Mouse (Mus musculus) CD8-positive naive resting alpha-beta T cell, adult 2 months (primary cell): Measurements from ENCODE around the gene Ube2cbp.

Experiments used
- DNase-seq, 2 experiments: peaks; one replicate each; pipeline ENCODE4 v3.0.0; 2022; ENCODE audit warnings: low read depth in 2 of 2, low spot score in 2 of 2

The Ube2cbp gene

GRCm38 (mm10) chr9:86327341-86327740 lies 137.4 kb downstream of the Ube2cbp start:
- no peak for DNase-seq

DNA sequence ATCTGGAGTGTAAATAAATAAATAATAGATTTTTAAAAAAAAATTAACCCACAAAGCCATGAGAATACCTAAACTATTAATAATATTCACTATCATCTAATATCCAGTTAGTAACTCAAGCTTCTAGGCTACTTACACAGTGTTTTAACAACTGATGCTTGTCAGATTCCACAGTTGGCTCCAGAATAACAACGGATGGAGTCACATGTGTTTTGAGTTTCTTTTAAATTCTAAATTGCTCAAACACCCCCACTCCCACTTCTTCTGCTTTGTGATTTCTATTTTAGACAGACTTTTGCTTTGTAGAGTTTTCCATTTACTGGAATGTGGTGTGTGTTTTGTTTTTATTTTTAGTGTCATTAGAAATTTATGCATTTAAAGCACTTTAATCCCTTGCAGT lies 140.0 kb downstream of the Ube2cbp start:
- DNase-seq: no peak

GRCm38 (mm10) chr9:86319516-86320140 lies 145.1 kb downstream of the Ube2cbp start:
- no peak for DNase-seq

- DNase-seq: no peak
Observed at GRCm38 (mm10) chr9:86315700-86316099, 149.1 kb downstream of the Ube2cbp start.

GRCm38 (mm10) chr9:86308616-86309015 lies 156.1 kb downstream of the Ube2cbp start:
- DNase-seq: no peak

DNA sequence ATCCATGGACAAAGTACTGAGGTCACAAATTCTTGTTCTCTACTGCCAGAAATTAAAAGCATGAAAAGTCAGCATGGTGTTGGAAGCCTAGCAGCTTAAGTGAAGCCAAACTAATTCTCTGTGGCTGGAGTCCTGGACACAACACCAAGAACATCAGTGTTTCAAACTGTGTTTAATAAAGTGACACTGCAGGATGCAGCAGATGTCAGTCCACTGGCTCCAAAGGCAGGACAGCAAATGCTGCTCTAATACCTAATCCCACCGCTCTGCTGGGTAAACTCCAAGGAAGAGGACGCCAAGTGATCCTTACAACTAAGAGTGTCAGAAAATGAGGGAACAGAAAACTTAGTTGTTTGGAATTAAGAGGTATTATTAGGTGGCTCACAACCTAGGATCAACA lies 158.2 kb downstream of the Ube2cbp start:
- DNase-seq: no peak

GRCm38 (mm10) chr9:86301407-86301806 lies 163.3 kb downstream of the Ube2cbp start:
- no peak for DNase-seq

- no peak for DNase-seq
Observed at GRCm38 (mm10) chr9:86298596-86298995, 166.2 kb downstream of the Ube2cbp start.

DNA sequence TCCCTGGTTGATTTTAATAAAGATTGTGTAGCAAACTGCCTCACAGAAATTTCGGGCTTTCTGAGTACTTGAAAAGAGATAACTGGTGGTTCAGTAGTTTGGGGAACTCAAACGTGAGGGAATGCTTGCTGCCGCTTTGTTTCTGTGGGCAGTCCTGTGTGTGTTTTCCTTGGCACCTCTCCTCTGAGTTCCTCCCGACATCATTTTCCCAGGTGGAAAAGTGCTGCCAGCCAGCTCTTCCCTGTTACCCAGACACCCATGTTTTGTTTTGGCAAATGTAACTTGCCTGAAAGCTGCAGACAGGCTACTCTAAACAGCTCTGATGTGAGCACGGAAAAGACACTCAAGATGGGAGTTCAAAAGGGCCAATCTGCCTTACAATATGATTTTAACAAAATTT lies 166.6 kb downstream of the Ube2cbp start:
- no peak for DNase-seq

- DNase-seq: no peak
Observed at GRCm38 (mm10) chr9:86296683-86297638, 167.8 kb downstream of the Ube2cbp start.

DNA sequence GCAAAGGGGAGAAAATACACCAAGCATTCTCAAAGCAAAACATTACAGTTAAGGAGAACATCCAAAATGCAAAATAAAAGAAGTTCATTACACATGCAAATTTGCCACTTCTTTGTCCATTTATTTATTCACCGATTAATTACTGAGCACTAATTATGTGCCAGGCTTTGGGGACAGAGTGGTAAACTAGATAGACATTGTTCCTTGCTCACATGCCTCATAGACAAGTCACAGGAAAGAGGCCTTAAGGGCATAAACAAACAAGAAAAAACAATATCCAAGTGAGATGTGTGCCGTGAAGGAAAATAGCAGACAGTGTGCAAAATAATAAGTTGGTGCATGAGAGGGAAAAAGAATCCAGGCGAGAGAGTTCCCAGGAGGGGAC lies 177.2 kb downstream of the Ube2cbp start:
- DNase-seq: no peak

GRCm38 (mm10) chr9:86286830-86287569 lies 177.8 kb downstream of the Ube2cbp start:
- no peak for DNase-seq

DNA sequence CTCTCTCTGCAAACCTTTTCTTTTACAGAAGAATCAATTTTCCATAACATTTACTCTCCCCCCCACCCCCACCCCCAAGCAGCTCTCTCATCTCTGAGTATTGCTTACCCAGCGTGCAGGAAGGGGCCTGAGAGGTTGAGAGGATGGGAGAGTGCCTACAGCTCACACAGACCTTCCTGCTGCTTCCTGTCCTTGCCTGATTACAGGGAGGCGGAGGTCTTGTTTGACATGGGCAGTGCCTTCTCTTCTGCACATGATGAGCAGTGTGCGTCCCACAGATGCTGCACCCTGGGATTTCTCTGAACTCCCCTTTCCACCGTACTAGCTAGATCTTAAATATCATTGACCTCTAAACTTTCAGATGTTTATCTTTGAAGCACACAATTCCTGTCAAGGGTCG lies 182.2 kb downstream of the Ube2cbp start:
- DNase-seq: no peak

DNA sequence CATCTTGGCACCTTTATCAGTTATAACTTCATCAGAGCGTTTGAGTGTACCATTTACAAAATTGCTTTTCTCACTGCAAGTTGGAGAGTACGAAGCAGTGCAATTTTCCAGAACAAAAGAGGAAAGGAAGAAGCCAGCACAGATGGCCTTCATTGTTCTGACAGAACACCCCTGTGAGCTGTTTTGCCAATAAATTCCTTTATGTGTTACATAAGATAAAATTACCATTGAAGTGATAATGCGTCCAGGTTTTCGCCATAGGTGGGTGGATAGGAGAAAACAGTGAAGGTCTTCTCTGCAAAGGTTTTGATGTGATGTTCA lies 183.6 kb downstream of the Ube2cbp start:
- no peak for DNase-seq

GRCm38 (mm10) chr9:86280461-86281146 lies 184.1 kb downstream of the Ube2cbp start:
- DNase-seq: no peak

DNA sequence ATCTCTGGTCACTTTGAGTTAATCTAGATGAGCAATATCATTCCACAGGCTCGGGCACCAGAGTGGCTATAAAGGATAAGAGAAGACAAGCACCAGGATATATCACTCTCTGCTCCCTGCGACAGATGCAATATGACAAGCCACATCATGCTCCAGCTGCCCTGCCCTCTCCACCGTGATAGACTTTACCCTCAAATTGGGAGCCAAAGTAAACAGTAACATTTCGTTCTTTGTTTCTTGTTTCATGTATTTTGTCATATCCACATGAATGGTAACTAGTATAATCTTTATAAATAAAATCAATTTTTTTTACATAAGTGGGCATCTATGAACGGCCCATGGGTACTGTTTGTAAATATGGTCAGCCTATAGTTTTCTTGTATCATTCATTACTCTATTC lies 195.2 kb downstream of the Ube2cbp start:
- DNase-seq: no peak

GRCm38 (mm10) chr9:86266658-86267057 lies 198.1 kb downstream of the Ube2cbp start:
- DNase-seq: no peak
